Mouse (Mus musculus) ES-E14 (cell line): ENCODE data around the gene Sigirr. TPM values are rescaled to one million over a fixed set of nuclear protein-coding genes. Genes with fewer than 3 reads are reported as not detected.
A peak's percentile ranks its signal among the peaks of the same experiment; 100 is the strongest.

Source experiments
- DNase-seq: peaks from one replicate; pipeline ENCODE4 v3.0.0-alpha.2; 2013; ENCODE audit warnings: low read depth, low spot score
- H3K27ac ChIP-seq: 2 replicates; pipeline ENCODE4 v1.5.1; 2012; ENCODE audit warnings: low read depth, mild to moderate bottlenecking, low read length, moderate library complexity, mixed read lengths; ENCODE audit not compliant: poor library complexity, insufficient read depth, severe bottlenecking
- H3K36me3 ChIP-seq: 2 replicates; pipeline ENCODE4 v1.6.1; 2012; ENCODE audit warnings: mild to moderate bottlenecking, low read length, moderate library complexity, mixed read lengths; ENCODE audit not compliant: control insufficient read depth, poor library complexity, insufficient read depth, severe bottlenecking
- H3K4me1 ChIP-seq, 2 experiments: fragments of 150-350 bp in 1 of 2; sonication (generic) in 1 of 2; 2 replicates each; pipeline ENCODE4 v1.6.1; 2012; ENCODE audit warnings: low read length in 2 of 2, mild to moderate bottlenecking in 1 of 2, mixed read lengths in 1 of 2; ENCODE audit not compliant: control insufficient read depth in 2 of 2, insufficient read depth in 2 of 2, poor library complexity in 1 of 2
- H3K4me3 ChIP-seq, 2 experiments: fragments of 150-350 bp in 1 of 2; sonication (generic) in 1 of 2; 2 replicates each; pipeline ENCODE4 v1.5.1; 2012; ENCODE audit warnings: low read length in 2 of 2, low read depth in 1 of 2, mild to moderate bottlenecking in 1 of 2, mixed read lengths in 1 of 2; ENCODE audit not compliant: insufficient read depth in 1 of 2, poor library complexity in 1 of 2, severe bottlenecking in 1 of 2
- H3K9ac ChIP-seq: 2 replicates; pipeline ENCODE4 v1.6.1; 2012; ENCODE audit warnings: low read depth, mild to moderate bottlenecking, low read length, mixed read lengths; ENCODE audit not compliant: poor library complexity, insufficient read depth, severe bottlenecking
- H3K9me3 ChIP-seq: fragments of 150-350 bp; sonication (generic); 2 replicates; pipeline ENCODE4 v1.6.1; 2012; ENCODE audit warnings: low read depth, mild to moderate bottlenecking, low read length; ENCODE audit not compliant: control insufficient read depth, insufficient read depth
- CHD2 ChIP-seq: IDR thresholded peaks from 2 replicates; pipeline ENCODE4 v1.6.1; 2014; ENCODE audit warnings: mild to moderate bottlenecking, low read depth, low read length, inconsistent platforms
- HCFC1 ChIP-seq: IDR thresholded peaks from 2 replicates; pipeline ENCODE4 v1.6.1; 2012; ENCODE audit warnings: low read length, inconsistent platforms, borderline replicate concordance; ENCODE audit not compliant: insufficient read depth
- MAFK ChIP-seq: IDR thresholded peaks from 2 replicates; pipeline ENCODE4 v1.6.1; 2014; ENCODE audit warnings: mild to moderate bottlenecking, low read depth, low read length, inconsistent platforms; ENCODE audit not compliant: insufficient read depth
- ZC3H11A ChIP-seq: IDR thresholded peaks from 2 replicates; pipeline ENCODE4 v1.6.1; 2012; ENCODE audit warnings: low read depth, mild to moderate bottlenecking, inconsistent platforms, low read length, borderline replicate concordance
- ZNF384 ChIP-seq: IDR thresholded peaks from 2 replicates; pipeline ENCODE4 v1.6.1; 2012; ENCODE audit warnings: low read depth, low read length, inconsistent platforms
- in situ Hi-C, 2 experiments: fragments of 600-800 bp; cut with MboI; formaldehyde crosslinking; loops; one replicate each; pipeline ENCODE4 v1.15.1; 2025; ENCODE audit warnings: low sequenced_read_pairs in 2 of 2, inconsistent platforms in 1 of 2; ENCODE audit not compliant: unreplicated experiment in 2 of 2
- total RNA-seq: library from RNA; depleted of rRNA; stranded (reverse); fragments of 300-350 nt; gene quantifications from 2 replicates; pipeline ENCODE4 v1.2.3, GENCODE M21; 2012

Gene Sigirr
- total RNA-seq, 1 experiment, result 18.2 TPM

GRCm38 (mm10) chr7:141052421-141052820, 48.0 kb downstream of the Sigirr start:
- no peak overlapping the region for H3K27ac ChIP-seq
- H3K4me1 ChIP-seq, result peaks cover 5 to 15% of the 10 kb centered on the region in 2 experiments
- in situ Hi-C loops, result loop anchor here (5.0 to 25.0 kb wide), 2 partner anchors 210 to 215 kb away; partner anchors contain the start of genes Odf3 (in 1 of the 2), Scgb1c1 (in 1 of the 2) and Urah (in 1 of the 2)
- no peak overlapping the region for H3K9ac ChIP-seq
- H3K36me3 ChIP-seq, result no peaks in the 10 kb centered on the region
- no peak for TF ChIP-seq HCFC1
- no peak for TF ChIP-seq MAFK
- no peak for TF ChIP-seq CHD2
- no peak for TF ChIP-seq ZC3H11A
- TF ChIP-seq ZNF384, result no peak
- no peak for DNase-seq
- no peaks in the 10 kb centered on the region for H3K9me3 ChIP-seq
- H3K4me3 ChIP-seq, result no peak overlapping the region

- in situ Hi-C loops, result loop anchor here (5.0 to 25.0 kb wide), 2 partner anchors 210 to 215 kb away; partner anchors contain the start of genes Odf3 (in 1 of the 2), Scgb1c1 (in 1 of the 2) and Urah (in 1 of the 2)
- no peak for DNase-seq
- peaks cover 5 to 16% of the 10 kb centered on the region in 2 experiments; a peak in 3 of 4 replicates for H3K4me1 ChIP-seq
- no peaks in the 10 kb centered on the region for H3K36me3 ChIP-seq
- peak overlapping the region in 1 of 2 experiments; percentile 95; a peak in 1 of 4 replicates for H3K4me3 ChIP-seq
- no peak overlapping the region for H3K27ac ChIP-seq
- no peaks in the 10 kb centered on the region for H3K9me3 ChIP-seq
- H3K9ac ChIP-seq, result no peak overlapping the region
- no peak for TF ChIP-seq ZNF384
- no peak for TF ChIP-seq CHD2
- TF ChIP-seq MAFK, result no peak
- TF ChIP-seq HCFC1, result no peak
- TF ChIP-seq ZC3H11A, result no peak
Observed at GRCm38 (mm10) chr7:141052016-141052415, 48.4 kb downstream of the Sigirr start.

- H3K9ac ChIP-seq, result peak overlapping the region; percentile 58; the same call in 1 of the 2 replicates
- TF ChIP-seq ZNF384 (no peak), CHD2 (no peak), ZC3H11A (no peak), HCFC1 (no peak), MAFK (no peak)
Observed at GRCm38 (mm10) chr7:141051060-141051685, 49.2 kb downstream of the Sigirr start.

GRCm38 (mm10) chr7:141049326-141049725, 51.0 kb downstream of the Sigirr start:
- Histone ChIP-seq H3K27ac (no peak overlapping the region), H3K4me3 (no peak overlapping the region), H3K4me1 (peaks cover 6 to 21% of the 10 kb centered on the region in 2 experiments), H3K9me3 (no peaks in the 10 kb centered on the region), H3K9ac (no peak overlapping the region), H3K36me3 (no peaks in the 10 kb centered on the region)
- TF ChIP-seq ZC3H11A (no peak), CHD2 (no peak), HCFC1 (no peak), ZNF384 (no peak), MAFK (no peak)
- in situ Hi-C loops, result loop anchor here in 1 of 2 experiments (10.0 kb wide), 1 partner anchor 95 kb away; the partner anchor contains the start of genes Gm45717, Ifitm2 and Ifitm5
- no peak for DNase-seq

More at GRCm38 (mm10) chr7:141051060-141051685, 49.2 kb downstream of the Sigirr start:
- DNase-seq, result peak; percentile 96
- Histone ChIP-seq H3K36me3 (no peaks in the 10 kb centered on the region), H3K9me3 (no peaks in the 10 kb centered on the region), H3K4me1 (peaks cover 5 to 20% of the 10 kb centered on the region in 2 experiments; a peak in 3 of 4 replicates), H3K4me3 (peak overlapping the region; percentile 57 to 95), H3K27ac (no peak overlapping the region; the same call in 1 of the 2 replicates)
- in situ Hi-C loops, result loop anchor here (5.0 to 25.0 kb wide), 2 partner anchors 209 to 214 kb away; partner anchors contain the start of genes Odf3 (in 1 of the 2), Scgb1c1 (in 1 of the 2) and Urah (in 1 of the 2)
